Mouse (Mus musculus) spleen, adult 2 months (tissue): ENCODE data around the gene Brca1. TPM values are rescaled to one million over a fixed set of nuclear protein-coding genes. Genes with fewer than 3 reads are reported as not detected.

Experiments
- DNase-seq, 2 experiments: peaks; one replicate each; pipeline versions ENCODE4 v3.0.0 to v3.0.0-alpha.2; 2012 to 2021; ENCODE audit warnings: low spot score in 2 of 2, low read depth in 1 of 2
- H3K27ac ChIP-seq: fragments of 200-500 bp; 2 replicates; pipeline ENCODE4 v1.5.1; 2012; ENCODE audit warnings: low read length, inconsistent platforms; ENCODE audit not compliant: insufficient read depth
- H3K27me3 ChIP-seq: fragments of 200-500 bp; 2 replicates; pipeline ENCODE4 v1.6.1; 2012; ENCODE audit warnings: mild to moderate bottlenecking, moderate library complexity, low read length, inconsistent platforms; ENCODE audit not compliant: control insufficient read depth, insufficient read depth
- H3K36me3 ChIP-seq: fragments of 200-500 bp; 2 replicates; pipeline ENCODE4 v1.6.1; 2012; ENCODE audit warnings: mild to moderate bottlenecking, low read length, inconsistent platforms; ENCODE audit not compliant: control insufficient read depth, insufficient read depth
- H3K4me1 ChIP-seq: fragments of 200-500 bp; 2 replicates; pipeline ENCODE4 v1.6.1; 2011; ENCODE audit warnings: inconsistent platforms; ENCODE audit not compliant: control insufficient read depth, insufficient read depth, insufficient read length
- H3K4me3 ChIP-seq: fragments of 200-500 bp; 2 replicates; pipeline ENCODE4 v1.5.1; 2011; ENCODE audit warnings: mild to moderate bottlenecking, inconsistent platforms; ENCODE audit not compliant: insufficient read depth, insufficient read length; ENCODE audit errors: extremely low read depth
- CTCF ChIP-seq: fragments of 200-500 bp; IDR thresholded peaks from 2 replicates; pipeline ENCODE4 v1.5.1; 2011; ENCODE audit warnings: mild to moderate bottlenecking, inconsistent platforms; ENCODE audit not compliant: insufficient read depth, insufficient read length, insufficient replicate concordance; ENCODE audit errors: extremely low read depth
- POLR2A ChIP-seq: fragments of 200-500 bp; IDR thresholded peaks from 2 replicates; pipeline ENCODE4 v1.6.1; 2011; ENCODE audit warnings: low read depth, low read length, inconsistent platforms
- WGBS: fragments of 180-500 bp; shearing (Covaris S2); methylation state at CpG from one replicate; pipeline ENCODE4 v1.1.7; 2018; 5-methylcytosine and 5-hydroxymethylcytosine counted together
- polyA plus RNA-seq: library from polyadenylated mRNA; depleted of rRNA; stranded (reverse); fragments of >200 nt; gene quantifications from 2 replicates; pipeline ENCODE4 v1.2.3, GENCODE M21; 2012

Brca1 gene
- polyA plus RNA-seq, 1 experiment, result 1.5 TPM

DNA sequence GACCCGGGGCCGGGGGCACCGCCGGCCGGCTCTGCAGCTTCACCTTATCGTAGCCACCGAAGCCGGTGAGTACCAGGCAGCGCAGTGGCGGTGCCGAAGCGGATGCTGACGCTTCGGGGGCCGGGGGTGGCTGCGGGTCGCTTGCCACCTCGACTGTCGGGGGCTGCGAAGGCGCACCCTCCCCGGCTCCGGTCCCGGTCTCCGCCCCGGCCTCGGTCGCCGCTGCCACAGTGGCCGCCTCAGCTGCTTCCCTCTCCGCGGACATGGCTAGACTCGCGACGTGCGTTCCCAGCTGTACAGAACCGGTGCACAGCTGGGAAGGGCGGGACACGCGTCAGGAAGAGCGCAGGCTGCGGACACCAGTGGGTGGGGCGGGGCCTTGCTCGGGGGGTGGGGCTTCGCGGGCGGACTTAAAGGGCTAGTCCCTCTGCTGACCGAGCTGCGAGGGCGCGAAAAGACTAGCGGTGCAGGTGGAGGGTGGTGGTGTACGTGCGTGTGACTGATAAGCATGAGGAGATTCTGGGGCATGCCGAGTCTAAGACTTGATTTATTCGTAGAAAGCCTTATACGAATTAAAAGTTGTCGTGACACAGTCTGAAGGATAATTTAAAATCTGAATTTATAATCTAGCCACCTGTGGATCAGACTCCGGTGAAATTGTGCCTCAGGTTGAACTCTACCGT, 85.7 kb downstream of the Brca1 start, which contains the start of gene Vat1:
Vat1 (minus strand) TSS at position 362 of the 683 bp plus-strand sequence.
- no peak for TF ChIP-seq CTCF
- TF ChIP-seq POLR2A, result no peak
- peak in 1 of 2 experiments; percentile 55 for DNase-seq
- H3K4me1 ChIP-seq, result peaks cover 12% of the 10 kb centered on the region
- H3K4me3 ChIP-seq, result peak within 1 kb of the TSS; percentile 92
- WGBS, result 1% methylated on average over 60 of the region's 60 CpGs
- no peaks in the 10 kb centered on the region for H3K36me3 ChIP-seq
- peaks cover 5% of the 10 kb centered on the region for H3K27me3 ChIP-seq
- peak within 1 kb of the TSS; percentile 41; the same call in 1 of the 2 replicates for H3K27ac ChIP-seq

DNA sequence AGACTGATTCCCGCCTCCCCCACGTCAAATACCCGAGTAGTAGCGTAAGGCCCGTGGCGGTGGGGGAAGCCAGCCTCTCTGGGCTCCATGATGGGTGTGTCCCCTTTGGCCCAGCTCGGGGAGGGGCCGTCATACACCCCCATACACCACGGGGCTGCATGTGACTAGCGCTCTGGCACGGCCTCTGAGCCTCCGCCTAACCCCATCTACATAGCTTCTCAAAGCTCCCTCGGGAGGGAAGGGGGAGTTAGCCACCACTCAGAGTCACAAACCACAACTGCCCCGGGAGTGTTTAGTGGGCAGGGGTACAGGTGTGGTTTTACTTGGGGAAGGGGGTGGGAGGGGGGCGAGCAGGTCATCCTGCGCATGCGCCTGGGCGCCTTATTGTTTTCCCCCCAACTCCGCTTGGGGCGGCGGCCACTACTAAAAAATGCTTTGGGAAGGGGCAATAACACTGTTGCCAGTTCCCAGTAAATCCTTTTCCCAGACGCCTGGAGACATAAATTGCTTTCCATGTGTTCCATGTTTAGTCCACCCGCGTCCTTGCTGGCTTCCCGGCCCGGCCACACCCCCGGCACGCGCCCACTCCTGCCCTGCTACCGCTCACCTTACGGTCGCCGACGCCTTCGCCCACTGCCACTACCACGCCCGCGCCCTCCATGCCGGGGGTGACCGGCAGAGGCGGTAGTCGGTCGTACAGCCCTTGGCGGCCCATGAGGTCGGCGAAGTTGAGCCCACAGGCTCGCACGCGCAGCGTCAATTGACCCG, 86.5 kb downstream of the Brca1 start:
- peak overlapping the region; percentile 6; the same call in 1 of the 2 replicates for H3K27ac ChIP-seq
- H3K4me3 ChIP-seq, result peak overlapping the region; percentile 92
- no peak for TF ChIP-seq CTCF
- no peak for TF ChIP-seq POLR2A
- H3K36me3 ChIP-seq, result peaks cover 2% of the 10 kb centered on the region; the same call in 1 of the 2 replicates
- peak in 1 of 2 experiments; percentile 31 for DNase-seq
- H3K27me3 ChIP-seq, result peaks cover 5% of the 10 kb centered on the region
- 1% methylated on average over 51 of the region's 51 CpGs for WGBS
- H3K4me1 ChIP-seq, result peaks cover 12% of the 10 kb centered on the region

DNA sequence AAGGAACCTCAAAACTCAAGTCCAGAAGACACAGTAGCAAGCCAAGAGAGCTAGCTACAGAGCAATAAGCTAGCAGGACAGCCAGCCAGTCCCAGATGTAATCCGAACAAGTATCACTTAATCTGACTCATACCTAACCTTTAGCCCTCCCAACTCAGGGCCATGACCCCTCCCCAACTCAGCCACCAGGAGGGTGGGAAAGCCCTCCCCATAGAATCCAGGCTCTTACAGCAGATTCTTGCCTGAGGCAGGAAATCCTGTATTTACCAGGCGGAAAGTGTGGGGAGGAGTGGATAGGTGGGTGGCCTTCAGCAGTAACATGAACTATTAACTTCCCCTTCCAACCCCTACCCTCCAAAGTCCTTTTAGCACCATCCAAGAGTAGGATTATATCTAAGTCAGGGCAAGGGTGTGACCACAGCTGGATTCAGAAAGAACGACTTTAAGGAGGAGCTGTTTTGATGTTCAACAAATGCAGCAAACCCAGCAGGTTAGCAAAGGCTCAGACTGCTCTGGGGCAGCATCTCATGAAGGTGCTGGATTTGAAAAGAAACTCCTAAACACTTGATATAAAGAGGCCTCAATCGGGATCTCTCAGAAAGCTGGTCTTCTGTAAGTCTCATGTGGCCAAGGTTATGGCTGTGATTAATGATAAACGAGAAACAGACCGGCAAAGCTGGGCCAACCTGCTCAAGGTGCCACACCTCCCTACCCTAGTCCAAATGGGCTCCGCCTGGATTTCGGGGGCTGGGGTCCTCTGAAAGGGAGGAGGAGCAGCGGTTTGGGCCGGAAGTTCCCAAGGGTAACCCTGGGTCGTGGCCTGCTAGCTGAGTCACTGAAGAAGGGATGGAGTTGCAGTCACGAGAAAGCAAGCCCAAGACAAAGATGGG, 87.3 kb downstream of the Brca1 start, which contains the start of gene Rnd2:
Rnd2 (plus strand) TSS at position 789 of the 890 bp plus-strand sequence.
- peaks cover 4% of the 10 kb centered on the region for H3K36me3 ChIP-seq
- 8% methylated on average over 12 of the region's 12 CpGs for WGBS
- peaks cover 12% of the 10 kb centered on the region for H3K4me1 ChIP-seq
- DNase-seq, result no peak
- TF ChIP-seq POLR2A (no peak), CTCF (no peak)
- H3K27me3 ChIP-seq, result peaks cover 5% of the 10 kb centered on the region
- peak within 1 kb of the TSS; percentile 92 for H3K4me3 ChIP-seq
- peak within 1 kb of the TSS; percentile 41; the same call in 1 of the 2 replicates for H3K27ac ChIP-seq

DNA sequence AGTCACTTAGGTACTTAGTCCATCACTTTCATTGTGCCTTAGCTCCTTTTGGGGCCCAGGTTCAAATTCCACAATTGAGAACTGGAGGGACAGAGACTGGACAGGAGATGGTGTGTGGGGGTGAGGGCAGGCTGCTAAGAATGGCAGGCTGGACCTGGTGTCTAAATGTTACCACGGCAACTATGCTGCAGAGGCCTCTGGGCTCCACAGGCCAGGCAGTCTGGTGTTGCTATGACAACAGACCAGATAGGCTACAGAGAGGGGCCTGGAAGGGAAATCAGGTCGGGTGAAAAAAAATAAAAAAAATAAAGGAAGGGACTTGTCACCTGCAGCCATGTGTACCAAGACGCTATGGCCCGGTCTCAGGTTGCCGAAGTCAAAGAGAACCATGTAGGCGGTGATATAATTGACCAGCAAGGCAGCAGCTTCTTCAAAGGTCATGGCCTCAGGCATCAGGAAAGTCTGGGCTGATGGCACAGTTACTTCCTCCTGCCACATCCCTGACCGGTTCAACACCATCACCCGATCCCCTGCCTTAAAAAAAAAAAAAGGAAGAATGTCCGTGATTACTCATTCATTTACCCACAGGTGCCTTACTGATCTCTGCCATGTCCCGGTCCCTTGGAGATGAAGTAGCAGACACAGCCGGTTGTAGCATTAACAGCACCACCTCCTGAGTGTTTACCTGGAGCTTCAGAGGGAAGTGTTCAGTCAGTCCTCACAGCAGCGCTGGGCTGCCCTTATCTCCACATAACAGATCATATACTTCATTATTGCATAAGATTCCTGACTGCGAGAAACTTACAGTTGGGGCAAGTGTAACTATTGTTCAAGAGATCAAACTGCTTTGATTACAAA, 88.9 kb downstream of the Brca1 start:
- WGBS, result 30% methylated on average over 13 of the region's 13 CpGs
- Histone ChIP-seq H3K4me3 (no peak overlapping the region), H3K4me1 (peaks cover 12% of the 10 kb centered on the region), H3K27me3 (no peaks in the 10 kb centered on the region; the same call in 1 of the 2 replicates), H3K36me3 (peaks cover 19% of the 10 kb centered on the region), H3K27ac (no peak overlapping the region)
- TF ChIP-seq POLR2A (no peak), CTCF (no peak)
- no peak for DNase-seq

DNA sequence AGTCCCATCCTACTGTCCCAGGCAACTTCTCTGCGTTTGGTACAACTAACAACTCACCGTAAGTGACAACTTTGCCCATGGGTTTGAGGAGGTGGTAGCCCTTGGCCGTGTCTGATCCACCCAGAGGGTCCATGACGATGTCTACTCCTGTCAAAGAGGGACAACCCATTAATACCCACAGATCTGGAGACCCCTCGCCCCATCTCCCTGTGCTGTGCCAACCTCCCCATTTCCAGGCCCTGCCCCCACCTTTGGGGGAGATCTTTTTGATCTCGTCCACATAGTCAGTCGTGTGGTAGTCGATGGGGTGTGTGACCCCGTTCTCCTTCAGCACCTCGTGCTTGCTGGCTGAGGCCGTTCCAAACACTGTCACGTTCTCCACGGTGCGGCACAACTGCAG, 89.6 kb downstream of the Brca1 start:
- Histone ChIP-seq H3K4me3 (no peak overlapping the region), H3K4me1 (peaks cover 6% of the 10 kb centered on the region), H3K27ac (no peak overlapping the region), H3K36me3 (peaks cover 26% of the 10 kb centered on the region), H3K27me3 (no peaks in the 10 kb centered on the region; the same call in 1 of the 2 replicates)
- no peak for DNase-seq
- 91% methylated on average over 14 of the region's 14 CpGs for WGBS
- TF ChIP-seq CTCF, result no peak
- TF ChIP-seq POLR2A, result no peak
